Mouse (Mus musculus): ENCODE measurements at regions not wholly inside any gene's neighbourhood (a gene's known extent, or its start where the extent isn't known, plus 50 kb on each side); places are given as distances from the start of the nearest gene placed in this dataset.

- DNase-seq (ENCODE audit: low spot score in 2 of 2), result no peak
Measured at GRCm38 (mm10) chr3:35235066-35235465, 518.8 kb upstream of the Atp11b start.

- DNase-seq (ENCODE audit: low spot score in 2 of 2), result no peak
Measured at GRCm38 (mm10) chr3:35235772-35236171, 518.1 kb upstream of the Atp11b start.

- no peak for DNase-seq (ENCODE audit: low spot score in 2 of 2)
Measured at GRCm38 (mm10) chr3:35237342-35237741, 516.6 kb upstream of the Atp11b start.

- DNase-seq (ENCODE audit: low spot score in 2 of 2), result no peak
Measured at GRCm38 (mm10) chr3:35242349-35242748, 511.6 kb upstream of the Atp11b start.

- DNase-seq (ENCODE audit: low spot score in 2 of 2), result no peak
Measured at GRCm38 (mm10) chr3:35242871-35243529, 510.9 kb upstream of the Atp11b start.

DNA sequence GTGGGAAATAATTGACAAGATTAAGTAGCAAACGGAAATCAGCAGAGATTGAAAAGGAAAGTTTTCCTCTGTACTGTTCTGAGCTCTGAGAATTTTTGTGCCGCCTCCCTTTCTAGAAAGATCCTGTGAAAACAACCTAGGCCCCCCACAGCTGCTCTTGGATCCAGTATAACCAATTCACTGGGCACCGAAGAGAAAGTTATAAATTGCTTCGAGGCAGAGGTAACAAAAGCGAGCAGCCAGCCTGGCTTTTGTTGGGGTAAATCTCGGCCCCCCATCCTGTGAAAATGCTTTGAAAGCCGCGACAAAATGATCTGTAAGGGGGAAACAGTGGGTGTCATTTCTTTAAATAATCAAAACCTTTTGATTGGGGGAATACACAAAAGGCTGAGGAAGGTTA lies 508.9 kb upstream of the Atp11b start:
- no peak for DNase-seq (ENCODE audit: low spot score in 2 of 2)

GRCm38 (mm10) chr3:35245946-35246665 lies 507.8 kb upstream of the Atp11b start:
- DNase-seq (ENCODE audit: low spot score in 2 of 2), result no peak

- DNase-seq (ENCODE audit: low spot score in 2 of 2), result no peak
Measured at GRCm38 (mm10) chr3:35249160-35249559, 504.7 kb upstream of the Atp11b start.

- no peak for DNase-seq (ENCODE audit: low spot score in 2 of 2)
Measured at GRCm38 (mm10) chr3:35250092-35250749, 503.7 kb upstream of the Atp11b start.

GRCm38 (mm10) chr3:35253861-35254260 lies 500.0 kb upstream of the Atp11b start:
- DNase-seq (ENCODE audit: low spot score in 2 of 2), result no peak

GRCm38 (mm10) chr3:35260936-35261335 lies 493.0 kb upstream of the Atp11b start:
- no peak for DNase-seq (ENCODE audit: low spot score in 2 of 2)

DNA sequence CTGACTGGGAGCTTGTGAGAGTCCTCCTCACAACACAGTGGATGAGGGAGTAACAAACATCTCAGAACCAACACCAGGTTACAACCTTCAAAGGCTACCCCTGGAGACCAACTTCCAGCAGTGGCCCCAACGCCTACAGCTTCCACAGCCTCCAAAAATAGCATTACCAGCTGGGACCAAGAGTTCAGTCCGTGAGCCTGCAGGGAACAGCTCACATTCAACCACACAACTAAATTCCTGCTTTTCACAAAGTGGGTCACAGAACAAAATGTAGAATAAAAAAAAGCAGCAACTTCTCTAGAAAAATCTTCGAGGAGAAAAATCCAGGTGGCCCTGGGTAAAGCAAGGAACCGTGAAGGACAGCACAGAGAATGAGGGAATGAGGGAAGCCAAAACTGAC lies 485.0 kb upstream of the Atp11b start:
- DNase-seq (ENCODE audit: low spot score in 2 of 2), result no peak

- no peak for DNase-seq (ENCODE audit: low spot score in 2 of 2)
Measured at GRCm38 (mm10) chr3:35269977-35270880, 483.7 kb upstream of the Atp11b start.

DNA sequence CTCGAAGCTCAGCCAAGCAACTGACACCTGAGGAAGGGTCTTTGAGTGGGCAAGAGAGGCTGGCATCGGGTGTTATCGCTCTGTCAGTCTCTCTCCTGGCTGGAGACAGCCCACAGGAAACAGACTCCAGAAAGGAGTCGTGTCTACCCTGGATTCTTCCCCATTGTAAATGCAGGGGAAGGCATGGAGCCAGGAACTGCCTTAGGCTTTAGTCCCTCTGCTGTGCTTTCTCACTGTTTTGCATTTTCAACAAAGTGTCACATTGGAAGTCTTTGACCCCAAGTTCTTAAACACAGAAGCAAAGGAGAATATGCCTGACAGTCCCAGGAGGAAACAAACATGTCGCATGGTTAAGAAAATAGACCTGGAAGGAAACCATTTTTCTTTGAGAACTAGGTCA lies 480.4 kb upstream of the Atp11b start:
- DNase-seq (ENCODE audit: low spot score in 2 of 2), result no peak

- DNase-seq (ENCODE audit: low spot score in 2 of 2), result no peak
Measured at GRCm38 (mm10) chr3:35280981-35281380, 472.9 kb upstream of the Atp11b start.

- no peak for DNase-seq (ENCODE audit: low spot score in 2 of 2)
Measured at GRCm38 (mm10) chr3:35282106-35282505, 471.8 kb upstream of the Atp11b start.

DNA sequence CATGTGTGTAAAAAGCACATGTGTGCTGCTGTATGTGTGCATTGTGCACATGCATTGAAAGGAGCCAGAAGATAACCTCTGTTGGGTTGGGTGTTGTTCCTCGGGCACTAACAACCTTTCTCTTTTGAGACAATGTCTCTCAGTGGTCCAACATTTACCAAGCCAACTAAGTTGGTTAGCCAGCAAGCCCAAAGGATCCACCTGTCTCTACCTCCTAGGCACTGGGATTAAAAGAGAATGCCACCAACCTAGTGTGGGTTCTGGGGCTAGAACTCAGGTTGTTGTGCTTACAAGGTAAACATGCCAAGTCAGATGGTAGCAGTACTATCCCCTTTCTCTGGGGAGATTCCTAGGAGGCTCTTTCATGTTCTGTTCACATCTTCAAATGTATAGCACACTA lies 459.1 kb upstream of the Atp11b start:
- DNase-seq (ENCODE audit: low spot score in 2 of 2), result no peak

GRCm38 (mm10) chr3:35295746-35296145 lies 458.2 kb upstream of the Atp11b start:
- no peak for DNase-seq (ENCODE audit: low spot score in 2 of 2)

DNA sequence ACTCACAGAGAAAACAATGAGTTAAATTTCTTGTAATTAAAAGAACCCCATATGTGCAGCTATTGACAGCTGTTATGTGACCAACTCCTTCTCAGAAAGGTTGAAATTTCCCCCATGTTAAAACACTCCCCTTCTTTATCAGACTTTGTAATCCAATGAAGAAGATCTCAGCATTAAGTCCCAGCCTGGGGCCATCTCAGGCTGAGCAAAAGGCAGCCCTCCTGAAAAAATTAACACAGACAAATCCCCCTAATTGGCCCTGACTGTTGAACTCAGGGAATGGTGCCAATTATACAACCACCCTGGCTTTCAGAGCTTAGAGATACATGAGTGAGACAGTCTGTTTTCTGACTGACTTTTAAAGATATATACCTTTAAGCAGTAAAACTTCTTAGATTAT lies 454.9 kb upstream of the Atp11b start:
- DNase-seq (ENCODE audit: low spot score in 2 of 2), result no peak

- DNase-seq (ENCODE audit: low spot score in 2 of 2), result no peak
Measured at GRCm38 (mm10) chr3:35306013-35306412, 447.9 kb upstream of the Atp11b start.

- no peak for DNase-seq (ENCODE audit: low spot score in 2 of 2)
Measured at GRCm38 (mm10) chr3:35314177-35314576, 439.7 kb upstream of the Atp11b start.

DNA sequence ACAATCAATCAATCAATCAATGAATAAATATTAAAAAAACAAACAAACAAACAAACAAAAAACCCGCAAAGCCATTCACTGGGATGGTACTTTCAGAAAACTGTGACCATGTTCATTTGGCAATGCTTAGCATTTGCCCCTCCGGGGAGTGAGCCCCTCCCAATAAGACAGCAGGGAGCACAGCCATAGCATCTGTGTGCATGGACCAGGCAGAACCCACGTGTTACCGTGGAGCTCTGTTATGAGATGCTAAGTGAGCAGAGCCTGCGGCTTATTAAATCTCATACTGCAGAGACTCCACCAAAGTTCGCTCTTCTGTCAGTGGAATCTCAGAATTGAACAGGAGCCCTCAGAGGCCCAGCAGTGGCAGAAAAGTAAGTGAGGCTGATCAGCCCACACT lies 438.7 kb upstream of the Atp11b start:
- no peak for DNase-seq (ENCODE audit: low spot score in 2 of 2)
